Mouse (Mus musculus) midbrain, embryonic 14.5 days (tissue): Measurements from ENCODE around the gene Sh3bgr. TPM values are rescaled to one million over a fixed set of nuclear protein-coding genes. Genes with fewer than 3 reads are reported as not detected.

Experiments
- ATAC-seq: fragments of 200-750 bp; cut with Nextera tagmentation; 2 replicates; pipeline ENCODE4 v1.8.0; 2017; ENCODE audit warnings: moderate number of reproducible peaks, moderate library complexity; ENCODE audit not compliant: low FRiP score, low TSS enrichment
- DNase-seq: peaks from one replicate; pipeline ENCODE4 v3.0.0-alpha.2; 2015
- H3K27ac ChIP-seq: fragments of 300-500 bp; sonication (generic); replicated peaks from 2 replicates; pipeline ENCODE4 v1.5.1; 2014; ENCODE audit warnings: mild to moderate bottlenecking, low read depth, low read length, moderate library complexity
- H3K27me3 ChIP-seq: fragments of 300-500 bp; sonication (generic); 2 replicates; pipeline ENCODE4 v1.6.1; 2014; ENCODE audit warnings: low read length, control low read depth, mixed read lengths; ENCODE audit not compliant: control insufficient read depth, insufficient read depth
- H3K36me3 ChIP-seq: fragments of 300-500 bp; sonication (generic); 2 replicates; pipeline ENCODE4 v1.6.1; 2014; ENCODE audit warnings: low read length, control low read depth; ENCODE audit not compliant: control insufficient read depth, insufficient read depth
- H3K4me1 ChIP-seq: fragments of 300-500 bp; sonication (generic); 2 replicates; pipeline ENCODE4 v1.6.1; 2014; ENCODE audit warnings: mild to moderate bottlenecking, antibody characterized with exemption, low read length, control low read depth; ENCODE audit not compliant: control insufficient read depth, insufficient read depth
- H3K4me2 ChIP-seq: fragments of 300-500 bp; sonication (generic); 2 replicates; pipeline ENCODE4 v1.6.1; 2014; ENCODE audit warnings: mild to moderate bottlenecking, low read length, moderate library complexity
- H3K4me3 ChIP-seq: fragments of 300-500 bp; sonication (generic); replicated peaks from 2 replicates; pipeline ENCODE4 v1.5.1; 2014; ENCODE audit warnings: low read depth, low read length
- H3K9ac ChIP-seq: fragments of 300-500 bp; sonication (generic); replicated peaks from 2 replicates; pipeline ENCODE4 v1.6.1; 2014; ENCODE audit warnings: mild to moderate bottlenecking, low read length, moderate library complexity
- H3K9me3 ChIP-seq: fragments of 300-500 bp; sonication (generic); 2 replicates; pipeline ENCODE4 v1.6.1; 2016; ENCODE audit warnings: low read length, control low read depth, mixed read lengths; ENCODE audit not compliant: control insufficient read depth
- WGBS: fragments of 180-500 bp; shearing (Covaris S2); extraction: QIAGEN DNeasy Blood & Tissue Kit; methylation state at CpG from one replicate; pipeline ENCODE4 v1.1.7; 2014; 5-methylcytosine and 5-hydroxymethylcytosine counted together
- polyA plus RNA-seq: library from polyadenylated mRNA; unstranded; fragments of >200 nt; fragmentation: Nextera tagmentation; extraction: Ambion mirVana; gene quantifications from 2 replicates; pipeline ENCODE4 v1.2.1, GENCODE M21; 2014

The Sh3bgr gene
- 1.6 and 2.1 TPM in 2 replicates for polyA plus RNA-seq

- DNase-seq (peak; percentile 58), ATAC-seq (peak; percentile 55; the same call in 1 of the 2 replicates)
- Histone ChIP-seq H3K4me1 (peaks cover 7% of the 10 kb centered on the region), H3K36me3 (no peaks in the 10 kb centered on the region), H3K4me2 (peak within 1 kb of the TSS; percentile 48), H3K9ac (no peak within 1 kb of the TSS), H3K27ac (no peak within 1 kb of the TSS), H3K9me3 (no peaks in the 10 kb centered on the region), H3K4me3 (peak within 1 kb of the TSS; percentile 14), H3K27me3 (no peaks in the 10 kb centered on the region)
- WGBS: 10% methylated on average over 20 of the region's 20 CpGs
Observed at GRCm38 (mm10) chr16:96199913-96200701, at the start of gene Sh3bgr. Gene Sh3bgr (plus strand): TSS chr16:96200450.

- 80% methylated on average over 4 of the region's 4 CpGs for WGBS
- Histone ChIP-seq H3K4me3 (no peak overlapping the region), H3K4me2 (no peak overlapping the region), H3K36me3 (peaks cover 31% of the 10 kb centered on the region), H3K9ac (no peak overlapping the region), H3K27me3 (no peaks in the 10 kb centered on the region), H3K27ac (no peak overlapping the region), H3K4me1 (peaks cover 5% of the 10 kb centered on the region), H3K9me3 (no peaks in the 10 kb centered on the region)
- ATAC-seq (no peak), DNase-seq (no peak)
Observed at GRCm38 (mm10) chr16:96150995-96151394, 49.3 kb upstream of the Sh3bgr start.

DNA sequence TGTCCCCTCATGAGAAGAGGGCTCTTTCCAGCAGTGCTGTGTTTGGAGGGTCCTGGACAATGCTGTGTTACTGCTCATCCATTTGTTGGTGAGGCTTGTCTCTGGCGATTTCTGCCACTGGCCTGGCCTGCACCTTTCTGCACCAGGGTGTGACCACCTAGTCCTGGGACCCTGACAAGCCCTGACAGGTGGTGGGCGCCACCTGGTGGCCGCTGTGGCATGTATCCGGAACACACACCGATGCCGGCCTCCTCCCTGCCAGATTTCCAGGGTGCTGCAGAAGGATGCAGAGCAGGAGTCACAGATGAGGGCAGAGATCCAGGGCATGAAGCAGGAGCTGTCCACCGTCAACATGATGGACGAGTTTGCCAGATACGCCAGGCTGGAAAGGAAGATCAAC lies 48.7 kb upstream of the Sh3bgr start:
- Histone ChIP-seq H3K4me3 (no peak overlapping the region), H3K4me2 (no peak overlapping the region), H3K9ac (no peak overlapping the region), H3K36me3 (peaks cover 35% of the 10 kb centered on the region), H3K4me1 (no peaks in the 10 kb centered on the region; the same call in 1 of the 2 replicates), H3K27me3 (no peaks in the 10 kb centered on the region), H3K27ac (no peak overlapping the region), H3K9me3 (no peaks in the 10 kb centered on the region)
- ATAC-seq: peak; percentile 31; the same call in 1 of the 2 replicates
- DNase-seq: peak; percentile 85
- 23% methylated on average over 9 of the region's 9 CpGs for WGBS

- WGBS: 99% methylated on average over 2 of the region's 2 CpGs
- H3K4me1 ChIP-seq: peaks cover 8% of the 10 kb centered on the region; the same call in 1 of the 2 replicates
- no peaks in the 10 kb centered on the region for H3K27me3 ChIP-seq
- H3K4me3 ChIP-seq: no peak overlapping the region
- H3K27ac ChIP-seq: no peak overlapping the region
- H3K36me3 ChIP-seq: peaks cover 38% of the 10 kb centered on the region
- H3K9ac ChIP-seq: no peak overlapping the region
- H3K9me3 ChIP-seq: no peaks in the 10 kb centered on the region
- H3K4me2 ChIP-seq: no peak overlapping the region
- ATAC-seq: no peak
- DNase-seq: no peak
Observed at GRCm38 (mm10) chr16:96154476-96154875, 45.8 kb upstream of the Sh3bgr start.

DNA sequence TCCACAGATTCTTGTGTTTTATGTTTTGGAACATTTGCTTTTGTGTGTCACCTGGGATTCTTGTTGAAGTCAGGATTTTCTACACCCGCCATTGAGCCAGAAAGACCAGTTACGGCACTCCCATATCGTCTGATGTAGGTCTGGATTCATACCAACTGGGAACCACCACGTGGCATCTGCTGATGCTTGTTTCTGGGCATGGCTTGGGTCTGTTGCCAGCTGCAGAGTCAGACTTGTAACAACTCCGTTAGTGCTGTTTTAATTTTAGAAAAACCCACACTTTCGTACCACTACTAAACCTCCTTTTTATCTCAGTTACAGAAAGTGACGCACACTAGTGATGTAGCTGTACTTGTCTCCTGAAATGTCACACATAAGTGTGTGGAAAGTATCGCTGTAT lies 44.2 kb upstream of the Sh3bgr start:
- H3K4me2 ChIP-seq: no peak overlapping the region
- no peak overlapping the region for H3K9ac ChIP-seq
- H3K9me3 ChIP-seq: no peaks in the 10 kb centered on the region
- peaks cover 38% of the 10 kb centered on the region for H3K36me3 ChIP-seq
- H3K27me3 ChIP-seq: no peaks in the 10 kb centered on the region
- WGBS: 93% methylated on average over 8 of the region's 8 CpGs
- ATAC-seq (no peak), DNase-seq (no peak)
- H3K4me3 ChIP-seq: no peak overlapping the region
- no peak overlapping the region for H3K27ac ChIP-seq
- peaks cover 8% of the 10 kb centered on the region; the same call in 1 of the 2 replicates for H3K4me1 ChIP-seq

- no peak for ATAC-seq
- DNase-seq: no peak
- Histone ChIP-seq H3K27me3 (no peaks in the 10 kb centered on the region), H3K4me1 (peaks cover 8% of the 10 kb centered on the region; the same call in 1 of the 2 replicates), H3K4me3 (no peak overlapping the region), H3K9me3 (no peaks in the 10 kb centered on the region), H3K36me3 (peaks cover 38% of the 10 kb centered on the region), H3K9ac (no peak overlapping the region), H3K27ac (no peak overlapping the region), H3K4me2 (no peak overlapping the region)
- WGBS: 92% methylated on average over 11 of the region's 11 CpGs
Observed at GRCm38 (mm10) chr16:96157171-96157570, 43.1 kb upstream of the Sh3bgr start.

GRCm38 (mm10) chr16:96158511-96159080 lies 41.7 kb upstream of the Sh3bgr start:
- ATAC-seq (no peak), DNase-seq (peak; percentile 47)
- peak overlapping the region; percentile 98 for H3K4me2 ChIP-seq
- H3K4me3 ChIP-seq: peak overlapping the region; percentile 46
- WGBS: 55% methylated on average over 12 of the region's 12 CpGs
- H3K9me3 ChIP-seq: no peaks in the 10 kb centered on the region
- H3K9ac ChIP-seq: peak overlapping the region; percentile 89
- peaks cover 26% of the 10 kb centered on the region for H3K36me3 ChIP-seq
- H3K4me1 ChIP-seq: peaks cover 8% of the 10 kb centered on the region; the same call in 1 of the 2 replicates
- H3K27ac ChIP-seq: peak overlapping the region; percentile 83
- no peaks in the 10 kb centered on the region for H3K27me3 ChIP-seq

GRCm38 (mm10) chr16:96159091-96159731 lies 41.0 kb upstream of the Sh3bgr start:
- peak overlapping the region; percentile 83 for H3K27ac ChIP-seq
- peak overlapping the region; percentile 89 for H3K9ac ChIP-seq
- H3K4me3 ChIP-seq: peak overlapping the region; percentile 46
- DNase-seq: peak; percentile 84
- whole genome bisulfite sequencing: under 1% methylated on average over 67 of the region's 67 CpGs
- H3K4me1 ChIP-seq: peaks cover 8% of the 10 kb centered on the region; the same call in 1 of the 2 replicates
- H3K4me2 ChIP-seq: peak overlapping the region; percentile 98
- H3K36me3 ChIP-seq: peaks cover 20% of the 10 kb centered on the region
- no peaks in the 10 kb centered on the region for H3K27me3 ChIP-seq
- H3K9me3 ChIP-seq: no peaks in the 10 kb centered on the region
- peak; percentile 82 for ATAC-seq
